Mouse (Mus musculus): ENCODE measurements around the gene Veph1. TPM values are rescaled to one million over a fixed set of nuclear protein-coding genes. Genes with fewer than 3 reads are reported as not detected.

The Veph1 gene
- polyA plus RNA-seq, 1 experiment from 2014 or later, result 0.17 TPM

- no peaks in the 10 kb centered on the region for H3K27me3 ChIP-seq (ENCODE audit: control insufficient read depth, insufficient read depth, low read length)
- no peak overlapping the region for H3K9ac ChIP-seq (replicated peaks; ENCODE audit: low read depth, low read length)
- H3K4me2 ChIP-seq (replicated peaks; ENCODE audit: low read depth, low read length), result no peak overlapping the region
- WGBS, result 79% methylated on average over 4 of the region's 4 CpGs
- no peaks in the 10 kb centered on the region for H3K4me1 ChIP-seq (ENCODE audit: control insufficient read depth, insufficient read depth, low read length)
- no peak overlapping the region for H3K27ac ChIP-seq (ENCODE audit: low read length)
- no peaks in the 10 kb centered on the region for H3K9me3 ChIP-seq (ENCODE audit: control insufficient read depth, low read depth, low read length)
- no peak overlapping the region for H3K4me3 ChIP-seq (ENCODE audit: low read depth, low read length)
- no peaks in the 10 kb centered on the region for H3K36me3 ChIP-seq (ENCODE audit: control insufficient read depth, insufficient read depth, low read length)
- no peak for ATAC-seq (ENCODE audit: insufficient number of reproducible peaks, insufficient read depth, low FRiP score, low read depth)
These were observed 291.6 kb downstream of the Veph1 start for GRCm38 (mm10) chr3:66004989-66005388.

GRCm38 (mm10) chr3:66004220-66004951, 292.3 kb downstream of the Veph1 start:
- no peak overlapping the region for H3K4me3 ChIP-seq (ENCODE audit: low read depth, low read length)
- no peak overlapping the region for H3K27ac ChIP-seq (ENCODE audit: low read length)
- H3K36me3 ChIP-seq (ENCODE audit: control insufficient read depth, insufficient read depth, low read length), result no peaks in the 10 kb centered on the region
- no peaks in the 10 kb centered on the region for H3K4me1 ChIP-seq (ENCODE audit: control insufficient read depth, insufficient read depth, low read length)
- no peaks in the 10 kb centered on the region for H3K9me3 ChIP-seq (ENCODE audit: control insufficient read depth, low read depth, low read length)
- H3K9ac ChIP-seq (replicated peaks; ENCODE audit: low read depth, low read length), result no peak overlapping the region
- no peak overlapping the region for H3K4me2 ChIP-seq (replicated peaks; ENCODE audit: low read depth, low read length)
- WGBS, result 72% methylated on average over 7 of the region's 7 CpGs
- H3K27me3 ChIP-seq (ENCODE audit: control insufficient read depth, insufficient read depth, low read length), result no peaks in the 10 kb centered on the region
- no peak for ATAC-seq (ENCODE audit: insufficient number of reproducible peaks, insufficient read depth, low FRiP score, low read depth)

Other genes with a start within 250 kb of the Veph1 start
- 4.3 and 7.0 TPM in 2 replicates for gene Ptx3, start 76.9 kb downstream of the Veph1 start, polyA plus RNA-seq (2014; fragmentation: Nextera tagmentation; extraction: Ambion mirVana)